Mouse (Mus musculus) stomach, postnatal 0 days (tissue): ENCODE data around the gene Tax1bp3. TPM values are rescaled to one million over a fixed set of nuclear protein-coding genes. Genes with fewer than 3 reads are reported as not detected.
A peak's percentile ranks its signal among the peaks of the same experiment; 100 is the strongest.

ENCODE experiments used
- ATAC-seq: fragments of 200-750 bp; cut with Nextera tagmentation; 2 replicates; pipeline ENCODE4 v1.8.0; 2017; ENCODE audit not compliant: low FRiP score, low TSS enrichment
- DNase-seq: peaks from one replicate; pipeline ENCODE4 v3.0.0-alpha.2; 2016; ENCODE audit warnings: low spot score
- H3K27ac ChIP-seq: fragments of 300-500 bp; sonication (generic); replicated peaks from 2 replicates; pipeline ENCODE4 v1.5.1; 2014; ENCODE audit warnings: mild to moderate bottlenecking, control low read depth
- H3K27me3 ChIP-seq: fragments of 300-500 bp; sonication (generic); 2 replicates; pipeline ENCODE4 v1.6.1; 2014; ENCODE audit warnings: low read length; ENCODE audit not compliant: control insufficient read depth, insufficient read depth
- H3K36me3 ChIP-seq: fragments of 300-500 bp; sonication (generic); 2 replicates; pipeline ENCODE4 v1.6.1; 2014; ENCODE audit warnings: low read length, mixed read lengths; ENCODE audit not compliant: control insufficient read depth, insufficient read depth
- H3K4me1 ChIP-seq: fragments of 300-500 bp; sonication (generic); replicated peaks from 2 replicates; pipeline ENCODE4 v1.6.1; 2014; ENCODE audit warnings: antibody characterized with exemption; ENCODE audit not compliant: control insufficient read depth, insufficient read depth
- H3K4me2 ChIP-seq: fragments of 300-500 bp; sonication (generic); replicated peaks from 2 replicates; pipeline ENCODE4 v1.6.1; 2014; ENCODE audit warnings: low read depth, mild to moderate bottlenecking, control low read depth, moderate library complexity
- H3K4me3 ChIP-seq: fragments of 300-500 bp; sonication (generic); 2 replicates; pipeline ENCODE4 v1.5.1; 2014; ENCODE audit warnings: low read depth, low read length, control low read depth
- H3K9ac ChIP-seq: fragments of 300-500 bp; sonication (generic); 2 replicates; pipeline ENCODE4 v1.6.1; 2014; ENCODE audit warnings: mild to moderate bottlenecking, low read length, control low read depth, mixed read lengths
- H3K9me3 ChIP-seq: fragments of 300-500 bp; sonication (generic); 2 replicates; pipeline ENCODE4 v1.6.1; 2016; ENCODE audit warnings: low read length; ENCODE audit not compliant: control insufficient read depth
- CTCF ChIP-seq: IDR thresholded peaks from 2 replicates; pipeline ENCODE4 v1.5.1; 2016; ENCODE audit warnings: antibody characterized with exemption, low read depth, mild to moderate bottlenecking, moderate library complexity
- EP300 ChIP-seq: optimal IDR thresholded peaks from 2 replicates; pipeline ENCODE3; 2016; ENCODE audit warnings: antibody characterized with exemption
- WGBS: fragments of 180-500 bp; shearing (Covaris S2); extraction: QIAGEN DNeasy Blood & Tissue Kit; methylation state at CpG from one replicate; pipeline ENCODE4 v1.1.7; 2014; 5-methylcytosine and 5-hydroxymethylcytosine counted together
- polyA plus RNA-seq: library from polyadenylated mRNA; unstranded; fragments of >200 nt; fragmentation: Nextera tagmentation; extraction: Ambion mirVana; gene quantifications from 2 replicates; pipeline ENCODE4 v1.2.1, GENCODE M21; 2015

Tax1bp3 gene
- polyA plus RNA-seq, 1 experiment from 2014 or later: 176 TPM

GRCm38 (mm10) chr11:73168576-73168975 is 8.3 kb upstream of the Tax1bp3 start:
- ATAC-seq: no peak
- H3K9me3 ChIP-seq: no peaks in the 10 kb centered on the region
- H3K27me3 ChIP-seq: no peaks in the 10 kb centered on the region
- H3K36me3 ChIP-seq: no peaks in the 10 kb centered on the region
- no peak for TF ChIP-seq EP300
- TF ChIP-seq CTCF: no peak
- DNase-seq: no peak
- H3K9ac ChIP-seq: no peak overlapping the region
- WGBS: 77% methylated on average over 6 of the region's 6 CpGs
- no peak overlapping the region for H3K4me2 ChIP-seq
- no peak overlapping the region for H3K27ac ChIP-seq
- H3K4me3 ChIP-seq: no peak overlapping the region
- peaks cover 4% of the 10 kb centered on the region for H3K4me1 ChIP-seq

GRCm38 (mm10) chr11:73169231-73169630 is 7.7 kb upstream of the Tax1bp3 start:
- H3K9ac ChIP-seq: no peak overlapping the region
- H3K4me1 ChIP-seq: peaks cover 4% of the 10 kb centered on the region
- no peak overlapping the region for H3K4me2 ChIP-seq
- H3K27me3 ChIP-seq: no peaks in the 10 kb centered on the region
- ATAC-seq (peak; percentile 23; the same call in 1 of the 2 replicates), DNase-seq (peak; percentile 67)
- no peaks in the 10 kb centered on the region for H3K9me3 ChIP-seq
- 41% methylated on average over 4 of the region's 4 CpGs for WGBS
- H3K4me3 ChIP-seq: no peak overlapping the region
- no peak overlapping the region for H3K27ac ChIP-seq
- no peaks in the 10 kb centered on the region for H3K36me3 ChIP-seq
- TF ChIP-seq CTCF (peak; percentile 81), EP300 (no peak)

- Histone ChIP-seq H3K4me3 (no peak overlapping the region), H3K9ac (peak overlapping the region; percentile 23; the same call in 1 of the 2 replicates), H3K36me3 (no peaks in the 10 kb centered on the region), H3K27ac (peak overlapping the region; percentile 77), H3K27me3 (no peaks in the 10 kb centered on the region), H3K4me1 (peaks cover 7% of the 10 kb centered on the region), H3K9me3 (no peaks in the 10 kb centered on the region), H3K4me2 (peak overlapping the region; percentile 11; the same call in 1 of the 2 replicates)
- DNase-seq (peak; percentile 80), ATAC-seq (no peak)
- WGBS: 21% methylated on average over 5 of the region's 5 CpGs
- TF ChIP-seq EP300 (no peak), CTCF (no peak)
Observed at GRCm38 (mm10) chr11:73172186-73172585, 4.7 kb upstream of the Tax1bp3 start.

- no peak for ATAC-seq
- DNase-seq: peak; percentile 79
- no peak for TF ChIP-seq EP300
- no peak for TF ChIP-seq CTCF
- WGBS: 25% methylated on average over 8 of the region's 8 CpGs
- Histone ChIP-seq H3K27ac (0 out of 2 replicates have a peak overlapping the region, but pooled peaks have one; percentile 56), H3K4me3 (peak overlapping the region; percentile 93), H3K27me3 (no peaks in the 10 kb centered on the region), H3K9me3 (no peaks in the 10 kb centered on the region), H3K4me1 (peaks cover 7% of the 10 kb centered on the region), H3K36me3 (0 out of 2 replicates have a peak, but pooled peaks cover 2% of the 10 kb centered on the region), H3K9ac (peak overlapping the region; percentile 94), H3K4me2 (peak overlapping the region; percentile 85)
Observed at GRCm38 (mm10) chr11:73175612-73176011, 1.3 kb upstream of the Tax1bp3 start.

- DNase-seq (no peak), ATAC-seq (no peak)
- H3K4me1 ChIP-seq: peaks cover 7% of the 10 kb centered on the region
- peak overlapping the region; percentile 94 for H3K9ac ChIP-seq
- 0 out of 2 replicates have a peak, but pooled peaks cover 2% of the 10 kb centered on the region for H3K36me3 ChIP-seq
- H3K27ac ChIP-seq: peak overlapping the region; percentile 90
- H3K27me3 ChIP-seq: no peaks in the 10 kb centered on the region
- no peaks in the 10 kb centered on the region for H3K9me3 ChIP-seq
- WGBS: 1% methylated on average over 15 of the region's 15 CpGs
- TF ChIP-seq EP300 (no peak), CTCF (no peak)
- peak overlapping the region; percentile 93 for H3K4me3 ChIP-seq
- H3K4me2 ChIP-seq: peak overlapping the region; percentile 85
Observed at GRCm38 (mm10) chr11:73176186-73176585, 697 bp upstream of the Tax1bp3 start.

- H3K27ac ChIP-seq: peak overlapping the region; percentile 99
- H3K36me3 ChIP-seq: peaks cover 5% of the 10 kb centered on the region; the same call in 1 of the 2 replicates
- ATAC-seq: peak; percentile 91
- peak overlapping the region; percentile 93 for H3K4me3 ChIP-seq
- TF ChIP-seq CTCF (no peak), EP300 (no peak)
- H3K9ac ChIP-seq: peak overlapping the region; percentile 89
- peaks cover 6% of the 10 kb centered on the region; the same call in 1 of the 2 replicates for H3K4me1 ChIP-seq
- DNase-seq: peak; percentile 95
- H3K4me2 ChIP-seq: peak overlapping the region; percentile 53
- no peaks in the 10 kb centered on the region for H3K9me3 ChIP-seq
- no peaks in the 10 kb centered on the region for H3K27me3 ChIP-seq
- WGBS: 0% methylated on average over 27 of the region's 28 CpGs
Observed at GRCm38 (mm10) chr11:73177509-73177875, 609 bp downstream of the Tax1bp3 start.
